Mouse (Mus musculus): ENCODE data around the gene Nr1h4. TPM values are rescaled to one million over a fixed set of nuclear protein-coding genes. Genes with fewer than 3 reads are reported as not detected.
"Not testable (repeated sequence)": the region's sequence is repeated elsewhere in the genome, so short reads cannot be mapped to it uniquely, and the experiment has no call there.

Nr1h4 gene
- not detected for total RNA-seq (2021)
- long read RNA-seq, experiment 1: 0 reads
- long read RNA-seq, experiment 2: 0 reads

DNA sequence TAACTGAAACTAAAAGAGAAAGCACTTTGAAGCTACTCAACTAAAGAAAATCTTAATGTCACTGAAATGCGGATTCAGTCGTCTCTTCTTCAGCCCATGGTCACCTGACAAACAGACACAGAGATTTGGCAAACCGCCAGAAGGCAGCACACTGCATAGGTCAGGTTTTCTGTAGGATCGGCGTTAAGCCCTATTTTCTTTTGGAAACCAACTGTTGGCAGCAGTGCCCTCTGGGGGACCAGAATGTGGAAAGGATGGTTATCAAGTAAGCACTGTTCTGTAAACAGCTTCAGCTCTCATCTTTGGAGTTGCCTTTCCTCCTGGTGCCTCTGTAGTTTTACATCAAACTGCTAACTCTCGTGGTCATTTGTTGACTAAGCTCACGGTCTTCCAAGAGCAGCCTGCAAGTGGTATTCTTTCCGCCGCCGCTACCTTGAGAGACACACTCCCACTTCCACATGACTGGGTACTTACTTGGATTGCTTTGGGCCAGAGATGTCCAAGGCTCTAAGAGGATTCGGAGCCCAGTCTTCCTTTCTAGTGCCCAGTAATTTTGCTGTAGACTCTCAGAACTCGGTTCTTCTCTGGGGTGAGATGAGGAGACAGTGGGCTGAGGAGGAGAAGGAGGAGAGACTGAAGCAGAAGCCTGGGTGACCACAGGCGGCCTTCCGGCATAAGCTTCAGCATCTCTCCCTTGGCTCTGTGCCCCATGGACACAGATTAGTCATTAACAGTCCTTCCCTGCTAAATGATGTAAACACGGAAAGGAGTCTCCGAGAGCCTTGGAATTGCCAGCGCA, at the start of gene Nr1h4:
TSS of gene Nr1h4 (minus strand) at position 657 of the 799 bp plus-strand sequence.
- no peak for DNase-seq

DNA sequence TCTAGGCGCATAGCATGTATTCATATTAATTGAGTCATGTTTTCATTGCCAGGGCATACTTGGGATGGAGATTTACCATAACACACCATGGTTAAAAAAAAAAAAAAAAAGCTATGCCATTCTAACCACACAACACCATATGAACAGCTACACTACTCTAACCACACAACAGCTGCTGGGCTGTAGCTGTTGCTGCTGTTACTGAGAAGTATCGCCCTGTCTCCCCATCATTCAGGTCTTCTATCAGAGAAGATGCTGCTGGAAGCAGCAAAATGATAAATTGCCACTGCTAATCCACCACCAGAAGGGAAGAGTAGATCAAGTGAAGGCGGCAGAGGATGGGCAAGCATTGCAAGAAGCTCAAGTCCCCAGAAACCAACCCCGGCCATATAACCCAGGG, 45.4 kb upstream of the Nr1h4 start:
- no peak for DNase-seq
- intact Hi-C loops (cut with DNase I): no loop called here

More for the DNA sequence above, at the start of gene Nr1h4:
- intact Hi-C loops (cut with DNase I): no loop called here

DNA sequence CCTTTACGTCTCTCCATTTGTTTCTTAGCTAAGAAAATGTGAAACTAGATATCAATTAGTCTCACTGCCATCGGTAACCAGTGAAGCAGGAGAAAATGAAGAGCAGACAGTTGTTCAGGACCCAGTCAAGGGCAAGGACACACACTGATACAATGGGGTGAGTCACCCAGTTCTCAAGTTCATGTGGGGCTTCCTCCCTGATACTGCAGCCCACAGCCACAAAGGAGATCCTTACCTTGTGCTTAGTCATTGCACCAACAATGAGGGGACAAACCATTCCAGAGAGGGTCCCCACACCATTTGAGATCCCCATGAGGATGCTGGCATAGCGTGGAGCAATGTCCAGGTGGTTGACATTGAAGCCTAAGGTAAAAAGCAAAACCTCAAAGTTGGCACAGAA, 44.3 kb upstream of the Nr1h4 start:
- intact Hi-C loops (cut with DNase I): no loop called here
- DNase-seq: no peak

DNA sequence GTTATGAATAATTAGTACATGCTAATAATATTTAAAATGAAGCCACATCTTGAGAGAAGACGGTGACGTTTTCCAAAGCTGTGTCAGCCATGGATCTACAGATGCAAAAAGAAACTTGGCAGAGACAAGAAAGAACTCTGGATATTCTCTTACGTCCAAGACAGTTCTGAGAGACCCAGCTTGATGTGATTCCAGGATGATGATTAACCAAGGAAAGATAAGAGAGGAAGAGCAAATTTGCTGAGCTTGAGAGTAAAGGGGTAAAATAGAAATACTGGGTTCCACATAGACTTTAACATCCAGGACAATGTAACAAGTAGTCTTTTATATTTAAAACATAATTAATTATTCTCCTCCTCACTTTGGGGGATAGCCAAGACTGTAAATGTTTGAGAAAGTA, 40.0 kb upstream of the Nr1h4 start:
- no peak for DNase-seq
- intact Hi-C loops (cut with DNase I): no loop called here

DNA sequence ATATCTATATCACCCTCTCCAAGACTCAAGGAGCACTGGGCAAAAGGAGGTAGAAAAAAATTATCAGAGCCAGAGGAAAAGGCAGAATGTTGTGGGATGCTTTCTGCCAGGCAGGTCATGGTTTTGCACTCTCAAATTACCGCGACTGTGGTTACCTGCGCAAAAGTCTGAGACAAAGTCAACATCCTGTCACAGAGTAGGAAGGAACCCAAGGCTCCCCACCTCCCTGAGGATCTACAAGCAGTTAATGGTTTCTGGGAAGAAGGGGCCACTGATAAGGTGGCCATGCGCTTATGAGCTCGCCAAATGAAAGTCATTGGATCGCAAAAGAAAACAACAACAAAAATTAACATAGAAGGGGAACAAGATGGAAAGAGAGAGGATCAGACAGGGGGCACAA, 39.6 kb upstream of the Nr1h4 start:
- intact Hi-C loops (cut with DNase I): no loop called here
- no peak for DNase-seq

DNA sequence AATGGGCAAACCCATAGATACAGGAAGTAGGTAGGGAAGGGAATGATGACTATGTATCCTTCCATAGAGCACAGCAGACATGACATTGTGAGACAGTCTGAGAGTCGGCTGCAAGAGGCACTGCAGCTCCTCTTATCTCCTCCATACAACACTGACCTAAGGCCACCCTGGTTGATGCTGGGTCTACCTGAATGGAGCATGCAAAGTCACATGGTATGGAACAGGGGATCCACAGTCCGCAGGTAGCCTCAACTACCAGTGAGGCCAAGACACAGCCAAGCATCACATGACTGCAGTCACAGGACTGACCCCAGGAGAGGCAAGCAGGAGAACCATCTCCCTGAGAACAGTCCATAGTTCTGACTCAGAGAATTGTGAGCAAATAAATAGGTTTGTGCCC, 34.0 kb upstream of the Nr1h4 start:
- no peak for DNase-seq
- intact Hi-C loops (cut with DNase I): no loop called here

DNA sequence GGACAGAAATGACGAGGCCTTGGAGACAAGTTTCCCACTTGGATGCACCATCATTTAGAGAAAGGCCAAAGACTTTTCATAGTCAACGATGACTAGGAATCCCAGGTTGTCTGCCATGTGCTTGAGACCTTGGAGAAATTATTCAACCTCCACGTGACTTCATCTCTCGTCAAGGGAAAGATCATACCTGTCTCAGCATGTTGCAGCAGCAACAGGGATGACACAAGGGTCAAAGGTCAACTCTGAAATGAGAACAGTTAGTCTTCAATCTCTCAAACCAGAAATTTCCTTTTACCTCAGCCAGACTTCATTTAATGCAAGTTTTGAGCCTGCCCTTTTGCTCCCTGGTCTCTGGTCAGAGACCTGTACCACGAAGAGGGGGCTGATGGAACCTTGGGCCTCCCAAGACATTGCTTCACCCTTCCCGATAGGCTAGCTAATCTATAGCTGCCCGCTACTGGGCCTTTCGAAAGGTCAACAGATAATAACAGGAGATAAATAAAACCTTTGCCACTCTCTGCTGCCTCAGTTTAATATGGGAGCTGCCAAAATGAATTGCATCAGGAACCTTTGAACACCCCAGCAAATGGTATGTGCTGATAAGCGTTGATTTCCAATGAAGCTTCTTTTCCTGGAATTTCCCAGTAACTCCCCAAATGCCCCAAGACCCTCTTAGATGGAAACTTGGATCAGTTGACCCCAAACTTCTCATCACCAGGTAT, 32.1 kb upstream of the Nr1h4 start:
- intact Hi-C loops (cut with DNase I): no loop called here
- no peak for DNase-seq

DNA sequence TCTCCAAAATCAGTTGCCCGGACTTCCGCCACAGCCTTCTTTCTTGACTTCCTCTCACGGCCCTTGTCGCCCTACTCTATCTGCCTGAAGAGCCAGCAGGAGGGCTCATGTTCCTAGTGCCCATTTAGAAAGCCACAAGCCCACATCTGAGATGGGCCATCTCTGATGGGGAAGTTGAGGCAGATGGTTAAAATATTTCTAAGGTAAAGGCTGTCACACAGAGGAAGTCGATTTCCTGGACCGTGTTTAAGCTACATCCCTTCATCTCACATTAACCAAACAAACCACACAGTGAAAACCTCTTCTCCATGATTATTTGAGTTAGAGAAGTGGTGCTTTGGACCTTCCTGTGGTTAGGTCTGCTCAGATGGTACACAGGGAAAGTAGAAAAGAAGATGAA, 28.7 kb upstream of the Nr1h4 start:
- DNase-seq: no peak
- intact Hi-C loops (cut with DNase I): no loop called here

DNA sequence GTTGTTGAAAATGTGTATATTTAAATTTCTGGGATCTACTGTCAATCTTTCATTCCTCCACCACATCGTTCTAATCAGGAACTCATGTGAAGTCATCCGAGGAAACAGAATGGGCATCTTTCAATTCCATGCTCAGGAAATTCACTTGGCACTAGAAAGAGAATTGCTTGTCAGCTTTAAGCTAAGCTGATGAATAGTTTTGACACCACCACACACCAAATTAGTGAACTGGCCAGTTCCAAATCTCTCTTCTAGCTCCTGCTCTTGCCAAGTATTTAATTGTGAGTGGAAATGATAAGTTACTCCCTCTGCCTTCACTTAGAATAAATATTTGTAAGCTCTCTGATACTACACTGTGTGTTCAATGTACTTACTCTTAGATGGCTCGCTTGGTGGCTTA, 26.0 kb upstream of the Nr1h4 start:
- intact Hi-C loops (cut with DNase I): no loop called here
- DNase-seq: no peak

DNA sequence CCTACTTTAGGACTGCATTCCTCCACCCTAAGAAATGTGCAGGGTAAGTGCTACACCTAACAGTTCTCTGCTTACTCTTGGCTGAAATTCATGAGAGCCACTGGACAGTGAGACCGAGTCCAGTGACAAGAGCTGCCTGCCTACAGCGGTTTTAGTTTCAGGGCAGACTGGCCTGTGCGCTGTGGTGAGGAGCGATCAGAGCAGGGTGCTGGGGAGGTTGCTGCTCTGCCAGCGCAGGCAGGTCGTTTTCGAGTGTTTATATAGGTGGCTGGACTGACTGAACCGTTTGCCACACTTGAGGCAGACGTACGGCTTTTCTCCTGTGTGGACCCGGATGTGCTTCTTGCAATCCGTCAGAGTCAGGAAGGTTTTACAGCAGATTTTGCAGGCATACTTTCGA, 21.5 kb upstream of the Nr1h4 start:
- intact Hi-C loops (cut with DNase I); DNase-seq: not testable (repeated sequence)

DNA sequence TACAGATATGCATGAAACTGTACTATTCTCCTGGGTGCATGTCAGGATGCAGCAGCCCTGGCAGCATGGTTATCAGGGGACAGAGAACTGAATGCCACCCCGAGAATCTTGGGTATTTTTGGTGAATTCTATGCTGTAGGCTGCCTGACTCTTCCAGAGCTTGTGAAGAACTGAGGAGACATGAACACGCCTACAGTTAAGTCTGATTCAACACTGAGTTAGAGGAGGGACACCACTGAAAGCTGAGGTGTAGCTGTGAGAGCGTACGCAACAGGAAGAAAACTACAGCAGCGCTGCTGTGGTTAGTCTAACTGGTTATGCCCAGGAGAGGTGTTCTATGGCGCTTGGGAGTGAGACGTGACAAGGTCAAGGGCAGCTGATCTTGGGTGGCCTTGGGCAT, 20.5 kb upstream of the Nr1h4 start:
- intact Hi-C loops (cut with DNase I); DNase-seq: not testable (repeated sequence)

DNA sequence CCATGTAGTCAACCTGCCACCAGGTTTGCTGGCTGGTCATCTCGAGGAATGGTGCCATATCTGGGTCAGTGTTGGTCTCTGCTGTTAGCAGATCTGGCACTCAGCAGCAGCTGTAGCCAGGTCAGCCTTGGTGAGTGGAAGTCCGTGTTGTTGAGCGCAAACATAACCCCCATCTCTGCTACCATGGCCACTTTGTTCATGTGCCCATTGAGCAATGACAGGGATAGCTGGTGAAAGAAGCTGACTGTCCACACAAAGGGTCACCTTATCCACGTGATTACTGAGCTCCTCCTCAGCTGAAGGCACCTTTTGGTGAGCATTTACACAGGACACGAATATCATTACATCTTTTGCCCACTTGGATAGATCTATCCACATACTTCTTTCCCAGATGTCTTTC, 19.6 kb upstream of the Nr1h4 start:
- intact Hi-C loops (cut with DNase I): no loop called here
- no peak for DNase-seq

DNA sequence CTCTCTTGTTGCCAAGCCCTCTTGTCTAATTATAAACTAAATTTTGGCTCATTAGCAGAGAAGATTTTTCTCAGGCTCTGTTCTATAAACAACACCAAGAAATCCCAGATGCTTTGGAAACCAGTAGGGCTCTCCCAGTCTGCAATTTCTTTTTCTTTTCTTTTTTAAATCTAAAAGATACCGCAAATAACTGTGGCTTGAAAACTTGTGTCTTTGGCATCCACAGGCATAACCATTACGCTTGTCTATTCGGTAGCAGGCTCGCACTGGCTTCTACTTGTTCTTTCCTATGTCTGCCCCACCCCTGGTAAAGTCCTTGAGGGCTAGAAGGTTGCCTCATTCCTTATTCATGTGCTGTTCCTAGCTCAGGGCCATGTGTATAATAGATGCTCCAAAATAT, 18.3 kb upstream of the Nr1h4 start:
- intact Hi-C loops (cut with DNase I): no loop called here
- DNase-seq: no peak

DNA sequence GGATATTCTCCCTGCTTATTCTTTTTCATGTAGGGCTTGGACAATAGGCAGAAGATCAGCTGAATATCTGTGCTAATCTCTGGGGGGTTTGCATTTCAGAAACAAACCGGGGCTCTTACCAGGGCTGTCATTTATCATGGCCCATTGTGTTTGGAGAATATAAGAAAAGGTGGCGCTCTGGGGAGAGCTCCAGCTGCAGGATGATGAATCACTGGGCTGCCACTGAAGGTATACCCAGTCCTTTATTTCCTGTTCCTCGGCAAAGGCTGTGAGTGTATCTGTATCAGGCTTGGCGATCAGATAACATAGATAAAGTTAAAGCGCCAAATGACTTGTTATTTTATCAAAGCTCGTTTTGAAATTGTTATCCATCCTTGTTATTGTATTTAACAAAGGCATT, 14.6 kb upstream of the Nr1h4 start:
- DNase-seq: no peak
- intact Hi-C loops (cut with DNase I): no loop called here

DNA sequence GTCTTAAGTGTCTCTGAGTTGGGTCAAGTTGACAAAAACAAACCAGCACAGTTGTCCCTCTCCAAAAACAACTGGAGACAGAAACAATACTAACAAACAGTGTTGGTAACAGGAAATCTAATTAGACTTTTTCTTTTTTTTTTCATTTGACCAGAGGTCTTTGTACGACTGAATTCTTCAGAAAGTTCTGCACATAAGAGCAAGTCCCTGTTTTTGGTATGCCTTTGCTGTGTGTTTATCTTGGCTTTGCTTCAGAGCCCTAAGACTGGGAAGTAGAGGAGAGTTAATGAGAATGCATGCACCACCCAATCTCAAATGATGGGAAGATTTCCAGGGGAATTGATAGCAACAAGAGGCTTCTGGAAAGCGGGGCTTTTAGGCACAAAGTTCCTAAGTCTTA, 13.6 kb upstream of the Nr1h4 start:
- intact Hi-C loops (cut with DNase I): no loop called here
- no peak for DNase-seq

DNA sequence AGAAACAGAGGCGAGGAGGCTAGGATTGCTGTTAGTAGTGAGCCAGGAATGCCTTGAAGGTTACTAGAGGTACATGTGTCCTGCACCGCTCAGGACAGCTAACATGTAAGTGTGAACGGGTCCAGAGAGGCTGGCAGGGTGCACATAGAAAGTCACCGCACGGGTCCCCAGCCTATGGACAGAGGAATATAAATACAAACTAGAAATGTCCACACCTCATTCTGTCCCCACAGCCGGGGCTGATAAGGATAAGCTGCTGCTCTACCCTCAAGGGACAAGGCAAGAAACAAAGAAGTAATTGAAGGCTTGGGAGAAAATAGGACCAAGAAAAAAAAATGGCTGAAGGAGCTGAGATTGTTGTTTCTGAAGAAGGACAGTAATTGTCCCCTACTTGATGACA, 10.5 kb upstream of the Nr1h4 start:
- no peak for DNase-seq
- intact Hi-C loops (cut with DNase I): no loop called here

DNA sequence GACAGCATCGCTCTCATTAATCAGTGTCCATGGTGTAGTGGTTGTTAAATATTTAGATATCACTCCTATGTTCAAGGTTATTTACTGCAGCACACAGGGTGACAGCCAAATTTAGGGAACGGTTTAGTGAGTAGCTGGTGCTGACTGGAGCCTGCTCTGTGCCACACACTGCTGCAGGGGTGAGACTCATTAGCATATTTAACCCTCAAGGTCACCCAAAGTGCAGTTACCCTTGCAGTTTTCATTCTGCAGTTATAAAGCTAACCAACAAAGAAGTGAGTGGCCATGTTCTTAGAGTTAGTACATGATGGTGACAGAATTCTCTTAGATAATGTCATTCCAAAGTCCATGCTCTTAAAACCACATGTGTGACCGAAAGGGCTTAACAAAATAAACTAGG, 8.9 kb upstream of the Nr1h4 start:
- intact Hi-C loops (cut with DNase I): no loop called here
- no peak for DNase-seq

DNA sequence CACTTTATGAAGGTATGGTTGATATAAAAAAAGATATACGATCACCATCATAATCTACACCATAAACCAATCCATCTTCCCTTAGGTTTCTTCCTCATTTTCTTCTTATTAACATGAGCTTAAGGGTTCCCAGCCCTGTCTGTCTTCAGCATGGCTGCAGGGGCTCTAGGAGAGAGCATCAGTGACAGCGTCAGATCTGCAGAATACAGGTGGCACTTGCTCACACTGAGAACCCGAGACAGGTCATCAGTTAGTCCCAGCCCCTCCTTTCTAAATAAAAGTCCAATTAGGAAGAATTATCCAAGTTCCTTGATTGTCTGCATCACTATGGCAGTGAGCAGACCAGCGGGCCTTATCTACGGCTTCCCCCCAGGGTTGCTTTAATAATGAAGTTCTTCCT, 934 bp downstream of the Nr1h4 start:
- no peak for DNase-seq

DNA sequence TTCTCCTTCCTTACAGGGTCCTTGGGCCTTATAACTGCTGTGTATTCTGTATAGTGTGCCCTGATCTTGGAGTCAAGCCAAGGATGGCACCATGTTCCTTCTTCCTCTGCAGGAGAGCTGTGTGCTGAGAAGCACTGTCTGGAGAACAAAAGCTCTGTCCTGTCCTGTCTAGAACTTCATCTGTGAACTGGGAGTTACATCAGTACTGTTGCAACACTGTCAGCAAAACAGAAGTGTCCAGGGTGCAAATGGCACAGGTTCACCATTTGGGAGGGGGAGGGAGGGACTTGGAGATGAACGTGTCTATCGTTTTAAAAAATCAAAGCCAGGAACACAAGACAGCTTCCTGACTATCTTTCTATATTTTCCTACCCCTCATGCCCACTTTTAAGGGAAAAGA, 1.4 kb downstream of the Nr1h4 start:
- intact Hi-C loops (cut with DNase I): no loop called here
- no peak for DNase-seq

More for the DNA sequence above, 934 bp downstream of the Nr1h4 start:
- intact Hi-C loops (cut with DNase I): no loop called here

DNA sequence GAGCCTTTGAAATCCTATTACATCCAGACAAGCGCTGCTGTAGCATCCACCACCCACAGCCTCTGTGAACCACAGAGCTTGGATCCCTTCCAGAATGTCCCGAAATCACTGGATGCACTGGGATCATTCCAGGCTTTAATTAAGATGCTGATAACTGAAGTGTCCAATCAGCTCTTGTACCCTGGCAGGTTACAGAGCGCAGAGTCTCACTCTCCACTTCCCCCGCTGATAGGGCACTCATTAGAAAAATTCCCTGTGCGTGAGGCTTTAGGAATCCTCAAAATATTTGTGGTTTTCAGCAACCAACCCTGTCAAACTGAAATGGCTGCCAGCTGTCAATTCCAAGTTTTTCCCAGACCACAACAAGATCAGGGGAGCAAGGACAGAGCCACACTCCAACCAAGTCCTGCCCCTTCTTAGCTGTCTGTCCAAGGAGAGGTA, 2.2 kb downstream of the Nr1h4 start:
- DNase-seq: no peak
- intact Hi-C loops (cut with DNase I): no loop called here

DNA sequence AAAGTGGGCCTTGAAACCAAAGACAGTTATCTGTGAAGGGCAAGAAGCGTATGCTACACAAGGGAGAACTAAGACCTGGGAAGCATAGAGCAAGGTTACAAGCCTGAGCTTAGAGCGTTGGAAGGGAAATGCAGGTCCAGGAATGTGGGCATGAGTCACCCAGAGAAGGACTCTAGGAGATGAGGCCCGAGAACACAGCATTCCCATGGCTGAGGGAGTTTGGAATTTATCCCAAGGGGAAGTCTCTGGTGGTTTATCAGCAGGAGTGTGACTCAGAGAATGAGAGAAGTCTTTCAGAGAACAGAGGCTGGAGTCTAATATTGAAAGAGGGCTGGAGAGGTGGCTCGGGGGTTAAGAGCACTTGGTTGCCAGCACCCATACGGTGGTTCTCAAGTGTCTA, 6.3 kb downstream of the Nr1h4 start:
- DNase-seq: no peak
- intact Hi-C loops (cut with DNase I): no loop called here

DNA sequence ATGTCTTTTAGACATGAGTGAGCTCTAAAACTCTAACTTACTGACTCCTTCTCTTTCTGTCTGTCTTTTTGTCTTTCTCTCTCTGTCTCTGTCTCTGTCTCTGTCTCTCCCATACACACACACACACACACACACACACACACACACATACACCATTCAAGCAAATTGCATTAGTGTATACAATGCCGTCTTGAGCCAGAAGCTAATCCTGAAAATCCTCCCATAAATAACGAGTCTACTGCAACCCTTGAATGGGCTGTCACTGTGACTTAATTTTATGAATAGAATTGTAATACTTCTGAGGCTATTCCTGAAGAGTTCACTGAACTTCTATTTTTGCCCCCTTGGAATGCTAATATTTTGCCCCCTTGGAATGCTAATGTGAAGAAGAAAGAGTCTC, 7.6 kb downstream of the Nr1h4 start:
- no peak for DNase-seq
- intact Hi-C loops (cut with DNase I): no loop called here
